Mouse (Mus musculus) ES-E14 (cell line): ENCODE results near the gene Abcb1b.

Experiments used
- HCFC1 ChIP-seq: IDR thresholded peaks from 2 replicates; pipeline ENCODE4 v1.6.1; 2012; ENCODE audit warnings: low read length, inconsistent platforms, borderline replicate concordance; ENCODE audit not compliant: insufficient read depth
- ZC3H11A ChIP-seq: IDR thresholded peaks from 2 replicates; pipeline ENCODE4 v1.6.1; 2012; ENCODE audit warnings: low read depth, mild to moderate bottlenecking, inconsistent platforms, low read length, borderline replicate concordance

DNA sequence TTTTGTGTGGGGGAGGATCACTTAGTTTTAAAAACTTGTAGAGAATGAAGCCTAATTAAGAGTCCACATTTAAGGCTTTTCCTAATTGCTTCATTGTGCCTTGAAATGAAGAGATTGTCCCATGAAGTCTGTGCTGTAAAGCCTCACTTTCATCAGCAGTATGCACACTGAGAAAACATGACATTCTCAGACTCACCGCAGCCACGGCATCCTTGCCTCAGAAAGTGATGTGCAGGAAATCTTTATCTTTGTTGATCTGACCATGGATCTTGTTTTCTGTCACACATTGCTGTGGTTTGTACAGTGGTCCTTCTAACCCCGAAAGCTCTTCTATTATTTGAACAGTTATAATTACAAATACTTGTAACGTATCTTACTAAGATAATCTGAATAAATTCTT lies 41.7 kb downstream of the Abcb1b start:
- TF ChIP-seq ZC3H11A (no peak), HCFC1 (no peak)
